Mouse (Mus musculus) gonadal fat pad, adult 2 months (tissue): Measurements from ENCODE around the gene Casp6. TPM values are rescaled to one million over a fixed set of nuclear protein-coding genes. Genes with fewer than 3 reads are reported as not detected.

ENCODE experiments used
- DNase-seq: peaks from one replicate; pipeline ENCODE4 v3.0.0-alpha.2; 2012; ENCODE audit warnings: low read depth
- polyA plus RNA-seq: library from polyadenylated mRNA; depleted of rRNA; stranded (reverse); fragments of >200 nt; gene quantifications from 2 replicates; pipeline ENCODE4 v1.2.3, GENCODE M21; 2012; rRNA removed

Gene Casp6
- polyA plus RNA-seq, result 38.8 and 42.3 TPM in 2 replicates

- no peak for DNase-seq
Measured at GRCm38 (mm10) chr3:129901271-129901809, at the start of gene Casp6. TSS of gene Casp6 (plus strand) at chr3:129901425.

- DNase-seq, result no peak
Measured at GRCm38 (mm10) chr3:129862592-129862991, 38.6 kb upstream of the Casp6 start.

GRCm38 (mm10) chr3:129863698-129864097 is 37.5 kb upstream of the Casp6 start:
- no peak for DNase-seq

- DNase-seq, result peak; percentile 83
Measured at GRCm38 (mm10) chr3:129877327-129877726, 23.9 kb upstream of the Casp6 start.

GRCm38 (mm10) chr3:129878405-129879021 is 22.7 kb upstream of the Casp6 start, which contains the start of gene Pla2g12a:
TSS of gene Pla2g12a (plus strand) at chr3:129878606.
- no peak for DNase-seq

- DNase-seq, result no peak
Measured at GRCm38 (mm10) chr3:129879131-129879757, 22.0 kb upstream of the Casp6 start.

- no peak for DNase-seq
Measured at GRCm38 (mm10) chr3:129879913-129880312, 21.3 kb upstream of the Casp6 start.

GRCm38 (mm10) chr3:129880925-129881593 is 20.2 kb upstream of the Casp6 start:
- no peak for DNase-seq

- DNase-seq, result no peak
Measured at GRCm38 (mm10) chr3:129885577-129885976, 15.6 kb upstream of the Casp6 start.

GRCm38 (mm10) chr3:129886430-129886829 is 14.8 kb upstream of the Casp6 start:
- DNase-seq, result no peak

- no peak for DNase-seq
Measured at GRCm38 (mm10) chr3:129887779-129888517, 13.3 kb upstream of the Casp6 start.

- no peak for DNase-seq
Measured at GRCm38 (mm10) chr3:129892003-129892402, 9.2 kb upstream of the Casp6 start.

GRCm38 (mm10) chr3:129893143-129893542 is 8.1 kb upstream of the Casp6 start:
- DNase-seq, result no peak

GRCm38 (mm10) chr3:129896591-129896990 is 4.6 kb upstream of the Casp6 start:
- DNase-seq, result no peak

- DNase-seq, result no peak
Measured at GRCm38 (mm10) chr3:129898886-129899285, 2.3 kb upstream of the Casp6 start.

GRCm38 (mm10) chr3:129903369-129903768 is 2.1 kb downstream of the Casp6 start:
- DNase-seq, result no peak

GRCm38 (mm10) chr3:129903866-129904265 is 2.6 kb downstream of the Casp6 start:
- DNase-seq, result no peak

- no peak for DNase-seq
Measured at GRCm38 (mm10) chr3:129904381-129905132, 3.3 kb downstream of the Casp6 start.

GRCm38 (mm10) chr3:129912025-129912424 is 10.8 kb downstream of the Casp6 start:
- no peak for DNase-seq

GRCm38 (mm10) chr3:129913241-129913640 is 12.0 kb downstream of the Casp6 start:
- no peak for DNase-seq

- DNase-seq, result no peak
Measured at GRCm38 (mm10) chr3:129917424-129917823, 16.2 kb downstream of the Casp6 start.
